Mouse (Mus musculus): ENCODE data around the gene Dlgap4. TPM values are rescaled to one million over a fixed set of nuclear protein-coding genes. Genes with fewer than 3 reads are reported as not detected.

Gene Dlgap4
- total and polyA plus RNA-seq, 3 experiments = 10.4 to 39.6 TPM; not detected in 1

DNA sequence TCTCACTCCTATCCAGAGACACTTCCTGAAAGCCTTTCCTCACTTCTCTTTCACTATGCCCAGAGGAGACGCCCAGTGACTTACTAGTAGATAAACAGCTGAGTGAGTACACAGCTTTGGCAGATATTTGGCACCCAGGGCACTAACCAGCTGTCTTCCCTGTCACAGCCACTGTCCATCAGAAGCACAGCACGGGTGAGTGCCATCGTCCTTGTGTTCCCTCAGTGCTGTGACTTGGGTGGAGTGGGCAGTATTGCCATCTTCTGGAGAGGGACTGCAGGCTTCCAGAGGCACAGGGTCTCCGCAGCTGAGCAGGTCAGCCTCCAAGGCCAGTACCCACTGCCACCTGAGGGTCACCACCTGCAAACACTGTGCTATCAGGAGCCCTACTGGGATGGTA, 73.2 kb downstream of the Dlgap4 start:
- no peaks in the 10 kb centered on the region for H3K9me3 ChIP-seq (replicated peaks; ENCODE audit: insufficient read depth, low read length)
- no peak overlapping the region for H3K9ac ChIP-seq (ENCODE audit: control insufficient read depth, low read depth, low read length, poor library complexity, severe bottlenecking)
- peaks cover 2 to 16% of the 10 kb centered on the region in 2 experiments for H3K27me3 ChIP-seq (ENCODE audit: control insufficient read depth in 1 of 2, insufficient read depth in 2 of 2, low read length in 2 of 2)
- no peak overlapping the region for H3K4me3 ChIP-seq (ENCODE audit: control insufficient read depth in 1 of 2, insufficient read depth in 1 of 2, low read depth in 2 of 2, low read length in 2 of 2)
- DNase-seq (ENCODE audit: low read depth, low spot score) = no peak
- no peaks in the 10 kb centered on the region for H3K4me1 ChIP-seq (ENCODE audit: control insufficient read depth in 1 of 2, insufficient read depth in 2 of 2, low read length in 2 of 2)
- no peaks in the 10 kb centered on the region for H3K36me3 ChIP-seq (ENCODE audit: control insufficient read depth in 1 of 2, insufficient read depth in 2 of 2, low read length in 2 of 2)
- TF ChIP-seq CHD2 (IDR thresholded peaks at IDR 0.05; ENCODE audit: low read length) = no peak
- no peak for TF ChIP-seq ELF1 (IDR thresholded peaks at IDR 0.05; ENCODE audit: low read depth, low read length)
- TF ChIP-seq POLR2A (IDR thresholded peaks at IDR 0.05; ENCODE audit: control insufficient read depth in 1 of 2, insufficient read depth in 1 of 2, low read depth in 1 of 2, low read length in 2 of 2, poor library complexity in 1 of 2) = no peak
- TF ChIP-seq MAFK (IDR thresholded peaks at IDR 0.05; ENCODE audit: borderline replicate concordance, low read depth, low read length) = no peak
- no peak for TF ChIP-seq GABPA (IDR thresholded peaks at IDR 0.05; ENCODE audit: low read depth, low read length)
- TF ChIP-seq SIN3A (IDR thresholded peaks at IDR 0.05; ENCODE audit: low read length) = no peak
- no peak for TF ChIP-seq GATA1 (IDR thresholded peaks at IDR 0.05; ENCODE audit: low read depth, low read length)
- no peak for TF ChIP-seq MYB (IDR thresholded peaks at IDR 0.05; ENCODE audit: low read depth, low read length)
- TF ChIP-seq JUND (IDR thresholded peaks at IDR 0.05; ENCODE audit: low read depth, low read length) = no peak
- no peak for TF ChIP-seq TAL1 (IDR thresholded peaks at IDR 0.05; ENCODE audit: low read length)
- TF ChIP-seq USF2 (IDR thresholded peaks at IDR 0.05; ENCODE audit: borderline replicate concordance in 1 of 2, insufficient read depth in 1 of 2, low read depth in 1 of 2, low read length in 2 of 2) = no peak
- no peak for TF ChIP-seq POLR2AphosphoS2 (IDR thresholded peaks at IDR 0.05; ENCODE audit: low read length)
- TF ChIP-seq NELFE (IDR thresholded peaks at IDR 0.05; ENCODE audit: low read depth, low read length) = no peak
- no peak for TF ChIP-seq USF1 (IDR thresholded peaks at IDR 0.05; ENCODE audit: low read depth, low read length)
- no peak for TF ChIP-seq POLR2AphosphoS5 (IDR thresholded peaks at IDR 0.05; ENCODE audit: borderline replicate concordance, low read depth, low read length)
- no peaks in the 10 kb centered on the region for H3K79me2 ChIP-seq (ENCODE audit: control insufficient read depth, insufficient read depth, low read length, poor library complexity)
- no peak overlapping the region for H3K27ac ChIP-seq (ENCODE audit: control insufficient read depth, low read depth, low read length)

GRCm38 (mm10) chr2:156688604-156689003, 75.1 kb downstream of the Dlgap4 start:
- peaks cover 2 to 14% of the 10 kb centered on the region in 2 experiments for H3K27me3 ChIP-seq (ENCODE audit: control insufficient read depth in 1 of 2, insufficient read depth in 2 of 2, low read length in 2 of 2)
- DNase-seq (ENCODE audit: low read depth, low spot score) = no peak
- no peak overlapping the region for H3K27ac ChIP-seq (ENCODE audit: control insufficient read depth, low read depth, low read length)
- no peaks in the 10 kb centered on the region for H3K36me3 ChIP-seq (ENCODE audit: control insufficient read depth in 1 of 2, insufficient read depth in 2 of 2, low read length in 2 of 2)
- no peaks in the 10 kb centered on the region for H3K4me1 ChIP-seq (ENCODE audit: control insufficient read depth in 1 of 2, insufficient read depth in 2 of 2, low read length in 2 of 2)
- TF ChIP-seq ELF1 (IDR thresholded peaks at IDR 0.05; ENCODE audit: low read depth, low read length) = no peak
- TF ChIP-seq BHLHE40 (IDR thresholded peaks at IDR 0.05; ENCODE audit: borderline replicate concordance, low read depth, low read length) = no peak
- TF ChIP-seq UBTF (IDR thresholded peaks at IDR 0.05; ENCODE audit: borderline replicate concordance, insufficient read depth, low read depth, low read length) = no peak
- no peak for TF ChIP-seq MYB (IDR thresholded peaks at IDR 0.05; ENCODE audit: low read depth, low read length)
- TF ChIP-seq SIN3A (IDR thresholded peaks at IDR 0.05; ENCODE audit: low read length) = no peak
- TF ChIP-seq POLR2AphosphoS5 (IDR thresholded peaks at IDR 0.05; ENCODE audit: borderline replicate concordance, low read depth, low read length) = no peak
- no peak for TF ChIP-seq MAZ (IDR thresholded peaks at IDR 0.05; ENCODE audit: low read depth, low read length)
- no peak for TF ChIP-seq RCOR1 (IDR thresholded peaks at IDR 0.05; ENCODE audit: low read depth, low read length)
- no peak for TF ChIP-seq ZMIZ1 (IDR thresholded peaks at IDR 0.05; ENCODE audit: low read depth, low read length)
- TF ChIP-seq ZC3H11A (IDR thresholded peaks at IDR 0.05; ENCODE audit: low read depth, low read length) = no peak
- TF ChIP-seq GATA1 (IDR thresholded peaks at IDR 0.05; ENCODE audit: low read depth, low read length) = no peak
- no peak for TF ChIP-seq CTCF (IDR thresholded peaks at IDR 0.05 in 2 of 3, conservative IDR thresholded peaks at IDR 0.05 in 1 of 3; ENCODE audit: control insufficient read depth in 1 of 3, insufficient read depth in 1 of 3, low read depth in 2 of 3, low read length in 3 of 3, poor library complexity in 1 of 3, severe bottlenecking in 1 of 3)
- TF ChIP-seq TAL1 (IDR thresholded peaks at IDR 0.05; ENCODE audit: low read length) = no peak
- TF ChIP-seq USF2 (IDR thresholded peaks at IDR 0.05; ENCODE audit: borderline replicate concordance in 1 of 2, insufficient read depth in 1 of 2, low read depth in 1 of 2, low read length in 2 of 2) = no peak
- no peak for TF ChIP-seq TCF12 (IDR thresholded peaks at IDR 0.05; ENCODE audit: low read depth, low read length)
- TF ChIP-seq POLR2AphosphoS2 (IDR thresholded peaks at IDR 0.05; ENCODE audit: low read length) = no peak
- TF ChIP-seq EP300 (IDR thresholded peaks at IDR 0.05; ENCODE audit: low read depth in 1 of 2, low read length in 2 of 2) = no peak
- H3K9me3 ChIP-seq (replicated peaks; ENCODE audit: insufficient read depth, low read length) = no peaks in the 10 kb centered on the region
- no peak overlapping the region for H3K4me3 ChIP-seq (ENCODE audit: control insufficient read depth in 1 of 2, insufficient read depth in 1 of 2, low read depth in 2 of 2, low read length in 2 of 2)
- H3K9ac ChIP-seq (ENCODE audit: control insufficient read depth, low read depth, low read length, poor library complexity, severe bottlenecking) = no peak overlapping the region
- no peaks in the 10 kb centered on the region for H3K79me2 ChIP-seq (ENCODE audit: control insufficient read depth, insufficient read depth, low read length, poor library complexity)
